13 mouse cellular contexts compared by ENCODE assay signal in the genomic region with DNA sequence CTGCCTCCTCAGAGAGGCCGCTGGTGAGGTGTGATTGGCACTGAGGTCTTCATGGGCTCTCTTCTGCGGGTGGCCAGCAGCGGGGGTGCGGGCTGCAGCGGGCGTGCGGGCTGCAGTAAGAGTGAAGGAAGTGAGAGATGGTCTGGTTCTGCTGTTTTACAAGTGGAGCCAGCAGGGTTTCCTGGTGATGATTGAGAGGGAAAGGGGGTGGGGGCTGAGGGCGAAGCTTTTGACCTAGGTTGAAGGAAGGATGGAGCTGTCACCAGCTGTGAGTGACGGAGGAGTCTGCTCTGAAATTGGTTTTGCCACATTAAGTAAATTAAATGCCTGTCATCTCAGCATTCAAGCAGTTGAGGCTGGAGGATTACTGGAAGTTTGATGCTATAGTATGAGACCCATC. TPM values are rescaled to one million over a fixed set of nuclear protein-coding genes. Genes with fewer than 3 reads are reported as not detected.
DNase-seq lines count a peak whose midpoint lies in the region; ATAC-seq and TF ChIP-seq lines count a peak whose summit lies in the region.
"Had no signal": no experiment of that assay in that cellular context is flagged by ENCODE, and none has a peak within 500 bp of the region (broad histone marks: within the 10 kb centered on the region; RNA-seq: fewer than 3 reads in every experiment).

No protein-coding gene starts in this region.

- 53% methylated on average over 9 of the region's 9 CpGs for WGBS in heart, adult 2 months
- 61% methylated on average over 9 of the region's 9 CpGs for WGBS in kidney, postnatal 0 days
- 60% methylated on average over 9 of the region's 9 CpGs for WGBS in embryonic facial prominence, embryonic 10.5 days
- WGBS in limb, embryonic 14.5 days, result 18% methylated on average over 9 of the region's 9 CpGs

- no peak overlapping the region for H3K4me3 ChIP-seq in heart, adult 2 months
- H3K4me3 ChIP-seq in kidney, postnatal 0 days (replicated peaks; ENCODE audit: low read depth, low read length), result no peak overlapping the region
- H3K4me3 ChIP-seq in embryonic facial prominence, embryonic 10.5 days, result 0 out of 2 replicates have a peak overlapping the region, but pooled peaks have one; percentile 33
- H3K4me3 ChIP-seq in limb, embryonic 14.5 days (replicated peaks; ENCODE audit: low read length), result no peak overlapping the region

- no peak for ATAC-seq in kidney, postnatal 0 days (replicated peaks; ENCODE audit: low FRiP score, low read depth)
- ATAC-seq in limb, embryonic 14.5 days (ENCODE audit: low FRiP score, low read depth), result no peak
- ATAC-seq: CD4-positive, CD25-positive, alpha-beta regulatory T cell, adult 4 months; intestine, postnatal 0 days had no signal

- no peak overlapping the region for H3K9ac ChIP-seq in heart, adult 2 months (ENCODE audit: low read depth, low read length)
- no peak overlapping the region for H3K9ac ChIP-seq in kidney, postnatal 0 days (ENCODE audit: low read depth, low read length)
- peak overlapping the region; percentile 25; the same call in 1 of the 2 replicates for H3K9ac ChIP-seq in limb, embryonic 14.5 days (ENCODE audit: low read depth, low read length, severe bottlenecking)

- H3K9me3 ChIP-seq in kidney, postnatal 0 days (replicated peaks; ENCODE audit: low read length), result no peaks in the 10 kb centered on the region
- no peaks in the 10 kb centered on the region for H3K9me3 ChIP-seq in embryonic facial prominence, embryonic 10.5 days
- no peaks in the 10 kb centered on the region for H3K9me3 ChIP-seq in limb, embryonic 14.5 days (ENCODE audit: control insufficient read depth, low read length)

- H3K27me3 ChIP-seq in heart, adult 2 months (ENCODE audit: control insufficient read depth, insufficient read depth, low read length), result no peaks in the 10 kb centered on the region
- H3K27me3 ChIP-seq in kidney, postnatal 0 days (ENCODE audit: insufficient read depth, low read length), result no peaks in the 10 kb centered on the region
- H3K27me3 ChIP-seq in embryonic facial prominence, embryonic 10.5 days (replicated peaks; ENCODE audit: low read depth, poor library complexity, severe bottlenecking), result no peaks in the 10 kb centered on the region
- no peaks in the 10 kb centered on the region for H3K27me3 ChIP-seq in limb, embryonic 14.5 days (ENCODE audit: control insufficient read depth, insufficient read depth, low read length)

- H3K79me2 ChIP-seq in heart, adult 2 months (replicated peaks; ENCODE audit: control insufficient read depth, insufficient read depth, low read length), result no peaks in the 10 kb centered on the region

- no peak for TF ChIP-seq EP300 in heart, adult 2 months (IDR thresholded peaks at IDR 0.05; ENCODE audit: insufficient read depth, low read depth, low read length)

- no peaks in the 10 kb centered on the region for H3K36me3 ChIP-seq in heart, adult 2 months (ENCODE audit: control insufficient read depth, insufficient read depth, low read length)
- H3K36me3 ChIP-seq in kidney, postnatal 0 days (ENCODE audit: insufficient read depth, low read length), result peaks cover 25% of the 10 kb centered on the region
- peaks cover 69% of the 10 kb centered on the region for H3K36me3 ChIP-seq in embryonic facial prominence, embryonic 10.5 days (replicated peaks)
- H3K36me3 ChIP-seq in limb, embryonic 14.5 days (ENCODE audit: control insufficient read depth, insufficient read depth, low read length), result peaks cover 54% of the 10 kb centered on the region

- TF ChIP-seq CTCF in heart, adult 2 months (IDR thresholded peaks at IDR 0.05), result no peak
- TF ChIP-seq CTCF in kidney, postnatal 0 days (IDR thresholded peaks at IDR 0.05; ENCODE audit: low read depth), result no peak

- peak overlapping the region; percentile 39 for H3K27ac ChIP-seq in heart, adult 2 months
- 0 out of 2 replicates have a peak overlapping the region, but pooled peaks have one; percentile 6 for H3K27ac ChIP-seq in kidney, postnatal 0 days
- peak overlapping the region; percentile 64 for H3K27ac ChIP-seq in embryonic facial prominence, embryonic 10.5 days (replicated peaks)
- no peak overlapping the region; the same call in 1 of the 2 replicates for H3K27ac ChIP-seq in limb, embryonic 14.5 days (replicated peaks; ENCODE audit: low read depth, low read length)

- no peak overlapping the region for H3K4me2 ChIP-seq in kidney, postnatal 0 days (ENCODE audit: low read length)
- no peak overlapping the region for H3K4me2 ChIP-seq in limb, embryonic 14.5 days (replicated peaks; ENCODE audit: low read depth, low read length, severe bottlenecking)

- intact Hi-C loops in heart, adult 2 months (cut with DNase I), result no loop called here
- intact Hi-C loops in heart, postnatal 10 days (cut with DNase I), result no loop called here

- H3K4me1 ChIP-seq in heart, adult 2 months (ENCODE audit: control insufficient read depth, insufficient read depth, low read length), result peaks cover 6% of the 10 kb centered on the region
- 0 out of 2 replicates have a peak, but pooled peaks cover 4% of the 10 kb centered on the region for H3K4me1 ChIP-seq in kidney, postnatal 0 days (replicated peaks; ENCODE audit: insufficient read depth, low read length)
- H3K4me1 ChIP-seq in embryonic facial prominence, embryonic 10.5 days, result peaks cover 45% of the 10 kb centered on the region
- H3K4me1 ChIP-seq in limb, embryonic 14.5 days (ENCODE audit: control insufficient read depth, insufficient read depth, low read length), result no peaks in the 10 kb centered on the region

- no peak for DNase-seq in heart, adult 2 months
- DNase-seq in heart, postnatal 10 days, result no peak
- DNase-seq in kidney, postnatal 0 days (ENCODE audit: low spot score), result no peak
- no peak for DNase-seq in kidney, postnatal 10 days
- peak; percentile 39 for DNase-seq in embryonic facial prominence, embryonic 10.5 days (ENCODE audit: low spot score)
- DNase-seq in limb, embryonic 14.5 days (ENCODE audit: low spot score), result no peak
- no peak for DNase-seq in ovary, postnatal 36 days (ENCODE audit: low spot score)
- no peak for DNase-seq in thymus, postnatal 36 days
- DNase-seq: cerebellum, postnatal 25 days; right cerebral cortex, postnatal 14 days; thymus, adult 2 months had no signal

- TF ChIP-seq POLR2A in heart, adult 2 months (IDR thresholded peaks at IDR 0.05; ENCODE audit: insufficient read depth, low read depth, low read length), result no peak
- TF ChIP-seq POLR2A in limb, embryonic 14.5 days (IDR thresholded peaks at IDR 0.05; ENCODE audit: borderline replicate concordance, extremely low read depth, insufficient read depth, insufficient read length), result no peak

RNA-seq across cellular contexts. Expression of a gene that starts 7.8 kb away (rescaled TPM):
- 10 to 100 TPM; 36.1 to 38.4 TPM for total RNA-seq in heart, adult 2 months (2021)
- polyA plus RNA-seq in heart, adult 2 months (2012; rRNA removed), result 88.9 and 107 TPM in 2 replicates
- total RNA-seq in heart, postnatal 10 days (2021), result 10 to 100 TPM; 52.3 to 52.4 TPM
- polyA plus RNA-seq in kidney, postnatal 0 days (2015; fragmentation: Nextera tagmentation; extraction: Ambion mirVana), result 12.2 and 13.5 TPM in 2 replicates
- 11.0 and 14.0 TPM in 2 replicates for polyA plus RNA-seq in embryonic facial prominence, embryonic 10.5 days (2016; fragmentation: Nextera tagmentation; extraction: Ambion mirVana)
- polyA plus RNA-seq in limb, embryonic 14.5 days (2012; rRNA removed), result 90.4 and 122 TPM in 2 replicates
- polyA plus RNA-seq in limb, embryonic 14.5 days (2014; fragmentation: Nextera tagmentation; extraction: Ambion mirVana), result 8.8 and 10.5 TPM in 2 replicates

RNA-seq across cellular contexts. Expression of a gene that starts 13.9 kb away (rescaled TPM):
- total RNA-seq in heart, adult 2 months (2021), result 10 to 100 TPM; 13.9 to 14.0 TPM
- 19.4 and 19.6 TPM in 2 replicates for polyA plus RNA-seq in heart, adult 2 months (2012; rRNA removed)
- 10 to 100 TPM; 18.6 to 21.8 TPM for total RNA-seq in heart, postnatal 10 days (2021)
- 51.9 and 54.6 TPM in 2 replicates for polyA plus RNA-seq in kidney, postnatal 0 days (2015; fragmentation: Nextera tagmentation; extraction: Ambion mirVana)
- 122 and 130 TPM in 2 replicates for polyA plus RNA-seq in embryonic facial prominence, embryonic 10.5 days (2016; fragmentation: Nextera tagmentation; extraction: Ambion mirVana)
- polyA plus RNA-seq in limb, embryonic 14.5 days (2012; rRNA removed), result 102 and 117 TPM in 2 replicates
- polyA plus RNA-seq in limb, embryonic 14.5 days (2014; fragmentation: Nextera tagmentation; extraction: Ambion mirVana), result 60.4 and 65.6 TPM in 2 replicates

RNA-seq across cellular contexts. Expression of a gene that starts 14.8 kb away (rescaled TPM):
- 100 to 1,000 TPM in 1 of 2 experiments, 10 to 100 TPM in 1; 93.0 to 103 TPM for total RNA-seq in heart, adult 2 months (2021)
- polyA plus RNA-seq in heart, adult 2 months (2012; rRNA removed), result 51.7 and 58.5 TPM in 2 replicates
- total RNA-seq in heart, postnatal 10 days (2021), result 100 to 1,000 TPM; 118 to 143 TPM
- polyA plus RNA-seq in kidney, postnatal 0 days (2015; fragmentation: Nextera tagmentation; extraction: Ambion mirVana), result 91.1 and 97.2 TPM in 2 replicates
- 185 and 205 TPM in 2 replicates for polyA plus RNA-seq in embryonic facial prominence, embryonic 10.5 days (2016; fragmentation: Nextera tagmentation; extraction: Ambion mirVana)
- 252 and 276 TPM in 2 replicates for polyA plus RNA-seq in limb, embryonic 14.5 days (2012; rRNA removed)
- polyA plus RNA-seq in limb, embryonic 14.5 days (2014; fragmentation: Nextera tagmentation; extraction: Ambion mirVana), result 149 and 159 TPM in 2 replicates

RNA-seq across cellular contexts. Expression of a gene that starts 35.5 kb away (rescaled TPM):
- total RNA-seq in heart, adult 2 months (2021), result 1,000 to 10,000 TPM; 1,101 to 1,298 TPM
- 1,120 and 1,632 TPM in 2 replicates for polyA plus RNA-seq in heart, adult 2 months (2012; rRNA removed)
- 100 to 1,000 TPM; 622 to 693 TPM for total RNA-seq in heart, postnatal 10 days (2021)
- 24.5 and 25.8 TPM in 2 replicates for polyA plus RNA-seq in kidney, postnatal 0 days (2015; fragmentation: Nextera tagmentation; extraction: Ambion mirVana)
- 1.1 and 2.2 TPM in 2 replicates for polyA plus RNA-seq in embryonic facial prominence, embryonic 10.5 days (2016; fragmentation: Nextera tagmentation; extraction: Ambion mirVana)
- polyA plus RNA-seq in limb, embryonic 14.5 days (2012; rRNA removed), result 20.5 and 23.9 TPM in 2 replicates
- 17.3 and 22.8 TPM in 2 replicates for polyA plus RNA-seq in limb, embryonic 14.5 days (2014; fragmentation: Nextera tagmentation; extraction: Ambion mirVana)

RNA-seq across cellular contexts. Expression of a gene that starts 42.5 kb away (rescaled TPM):
- total RNA-seq in heart, adult 2 months (2021), result 10 to 100 TPM; 11.7 to 13.9 TPM
- polyA plus RNA-seq in heart, adult 2 months (2012; rRNA removed), result 7.0 and 7.7 TPM in 2 replicates
- 1 to 10 TPM; 9.6 to 9.9 TPM for total RNA-seq in heart, postnatal 10 days (2021)
- 1.0 TPM in 2 replicates for polyA plus RNA-seq in kidney, postnatal 0 days (2015; fragmentation: Nextera tagmentation; extraction: Ambion mirVana)
- 0.12 and 0.39 TPM in 2 replicates for polyA plus RNA-seq in embryonic facial prominence, embryonic 10.5 days (2016; fragmentation: Nextera tagmentation; extraction: Ambion mirVana)
- polyA plus RNA-seq in limb, embryonic 14.5 days (2012; rRNA removed), result 15.2 and 17.0 TPM in 2 replicates
- 1.4 and 2.0 TPM in 2 replicates for polyA plus RNA-seq in limb, embryonic 14.5 days (2014; fragmentation: Nextera tagmentation; extraction: Ambion mirVana)
